Mouse (Mus musculus) cortical plate, adult 2 months (tissue): Measurements from ENCODE around the gene Gm3047. TPM values are rescaled to one million over a fixed set of nuclear protein-coding genes. Genes with fewer than 3 reads are reported as not detected.
"Not testable (repeated sequence)": the region's sequence is repeated elsewhere in the genome, so short reads cannot be mapped to it uniquely, and the experiment has no call there.

Experiments used
- H3K27ac ChIP-seq: fragments of 200-500 bp; 2 replicates; pipeline ENCODE4 v1.5.1; 2012; ENCODE audit warnings: low read length, control low read depth, inconsistent platforms; ENCODE audit not compliant: insufficient read depth
- H3K4me1 ChIP-seq: fragments of 200-500 bp; 2 replicates; pipeline ENCODE4 v1.6.1; 2011; ENCODE audit warnings: low read length; ENCODE audit not compliant: control insufficient read depth, insufficient read depth
- H3K4me3 ChIP-seq: fragments of 200-500 bp; 2 replicates; pipeline ENCODE4 v1.5.1; 2011; ENCODE audit warnings: mild to moderate bottlenecking, low read length, control low read depth; ENCODE audit not compliant: insufficient read depth
- polyA plus RNA-seq: library from polyadenylated mRNA; depleted of rRNA; stranded (reverse); fragments of >200 nt; gene quantifications from 2 replicates; pipeline ENCODE4 v1.2.3, GENCODE M21; 2012; rRNA removed

The Gm3047 gene
- polyA plus RNA-seq = not detected in 2 replicates

DNA sequence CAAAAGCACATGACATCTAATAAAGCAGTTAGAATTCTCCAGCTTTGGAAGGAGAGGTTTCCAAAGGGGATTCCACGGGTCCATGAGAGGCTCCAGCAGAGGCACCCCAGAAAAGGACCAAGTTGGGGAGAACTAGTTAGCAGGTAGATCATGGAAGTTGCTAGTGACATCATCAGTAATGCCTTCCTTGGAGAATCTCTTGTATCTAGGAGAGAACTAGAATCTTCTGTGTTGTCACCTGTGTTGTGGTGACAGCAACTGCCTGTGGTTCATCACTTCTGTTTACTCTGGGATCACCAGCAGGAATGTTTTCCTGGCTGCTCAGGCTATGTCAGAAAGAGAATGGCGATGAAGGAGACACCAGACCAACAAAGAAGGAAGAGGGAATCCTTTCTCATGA is at the start of gene Gm3047:
Gene Gm3047, plus strand, starts transcription at position 301 of the 400 bp plus-strand sequence.
- not testable (repeated sequence) for H3K27ac ChIP-seq, H3K4me1 ChIP-seq, H3K4me3 ChIP-seq

Other genes starting within 250 kb of the Gm3047 start
- gene Gm3149, start 238.1 kb upstream of the Gm3047 start, polyA plus RNA-seq = not detected in 2 replicates
- 0.50 and 0.81 TPM in 2 replicates for gene 2610042L04Rik, start 220.6 kb upstream of the Gm3047 start, polyA plus RNA-seq
- gene Gm3159, start 157.9 kb upstream of the Gm3047 start, polyA plus RNA-seq = not detected in 2 replicates
- 0.34 and 0.40 TPM in 2 replicates for gene Gm3164, start 140.0 kb upstream of the Gm3047 start, polyA plus RNA-seq
- gene Gm3173, start 124.4 kb upstream of the Gm3047 start, polyA plus RNA-seq = 1.8 TPM in 1 of 2 replicates, not detected in the other
- gene Gm3182, start 73.7 kb upstream of the Gm3047 start, polyA plus RNA-seq = 0.06 and 0.08 TPM in 2 replicates
- gene Gm8159, start 76.9 kb downstream of the Gm3047 start, polyA plus RNA-seq = 0.30 and 0.40 TPM in 2 replicates
- 0.98 and 1.2 TPM in 2 replicates for gene Gm3239, start 108.8 kb downstream of the Gm3047 start, polyA plus RNA-seq
- gene Gm7876, start 153.8 kb downstream of the Gm3047 start, polyA plus RNA-seq = 0.21 TPM in 1 of 2 replicates, not detected in the other
- 1.4 TPM in 2 replicates for gene Gm3252, start 171.4 kb downstream of the Gm3047 start, polyA plus RNA-seq
- not detected in 2 replicates for gene Gm9602, start 220.9 kb downstream of the Gm3047 start, polyA plus RNA-seq